Mouse (Mus musculus): Measurements from ENCODE around the gene 1110008P14Rik.

GRCm38 (mm10) chr2:32417486-32417885, 35.7 kb upstream of the 1110008P14Rik start:
- TF ChIP-seq CTCF (IDR thresholded peaks at IDR 0.05; ENCODE audit: control insufficient read depth, insufficient read depth, insufficient replicate concordance, low read depth, low read length) = no peak
- no peak for TF ChIP-seq POLR2A (IDR thresholded peaks at IDR 0.05; ENCODE audit: control insufficient read depth, low read depth, low read length)
